Comparison of ENCODE assay signal across 8 mouse cellular contexts in the genomic region with DNA sequence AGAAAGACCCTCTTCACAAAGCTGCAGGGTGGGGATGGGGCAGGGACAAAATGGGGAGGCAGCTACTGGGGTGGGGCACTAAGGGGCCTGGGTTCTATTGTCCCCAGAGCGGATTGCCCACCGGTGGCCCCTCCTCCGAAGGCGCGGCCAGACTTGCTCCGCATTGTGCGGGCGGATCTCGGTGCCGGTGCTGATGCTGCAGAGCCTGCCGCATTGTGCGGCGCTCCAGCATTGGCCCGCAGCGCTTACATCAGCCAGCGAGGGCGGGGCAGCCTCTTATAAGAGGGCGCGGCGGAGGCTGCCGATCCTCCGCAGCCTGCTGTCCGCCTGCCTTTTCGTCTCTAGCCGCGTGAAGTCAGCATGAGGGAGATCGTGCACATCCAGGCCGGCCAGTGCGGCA. TPM values are rescaled to one million over a fixed set of nuclear protein-coding genes. Genes with fewer than 3 reads are reported as not detected.
DNase-seq lines count a peak whose midpoint lies in the region; ATAC-seq and TF ChIP-seq lines count a peak whose summit lies in the region.

TSS of gene Tubb3 (plus strand) at position 179 of the 400 bp plus-strand sequence.

- no peak for TF ChIP-seq CTCF in thymus, adult 2 months (IDR thresholded peaks at IDR 0.05; ENCODE audit: borderline replicate concordance, control insufficient read depth, extremely low read depth, insufficient read depth, low read length, poor library complexity)

- H3K27ac ChIP-seq in thymus, adult 2 months (ENCODE audit: control insufficient read depth, insufficient read depth, low read length) = no peak within 1 kb of the TSS
- H3K27ac ChIP-seq in forebrain, embryonic 12.5 days = peak within 1 kb of the TSS; percentile 96
- peak within 1 kb of the TSS; percentile 93 for H3K27ac ChIP-seq in hindbrain, embryonic 15.5 days (replicated peaks)
- H3K27ac ChIP-seq in midbrain, embryonic 14.5 days (replicated peaks; ENCODE audit: low read depth, low read length) = peak within 1 kb of the TSS; percentile 99
- H3K27ac ChIP-seq in stomach, embryonic 16.5 days (ENCODE audit: low read length) = no peak within 1 kb of the TSS

- H3K4me3 ChIP-seq in thymus, adult 2 months (ENCODE audit: control insufficient read depth, insufficient read depth, low read length) = peak within 1 kb of the TSS; percentile 53
- H3K4me3 ChIP-seq in forebrain, embryonic 12.5 days (replicated peaks) = peak within 1 kb of the TSS; percentile 86
- peak within 1 kb of the TSS; percentile 53 for H3K4me3 ChIP-seq in hindbrain, embryonic 15.5 days
- peak within 1 kb of the TSS; percentile 98 for H3K4me3 ChIP-seq in midbrain, embryonic 14.5 days (replicated peaks; ENCODE audit: low read depth, low read length)
- peak within 1 kb of the TSS; percentile 31 for H3K4me3 ChIP-seq in stomach, embryonic 16.5 days (replicated peaks; ENCODE audit: low read length)

- H3K9me3 ChIP-seq in forebrain, embryonic 12.5 days = no peaks in the 10 kb centered on the region
- no peaks in the 10 kb centered on the region for H3K9me3 ChIP-seq in hindbrain, embryonic 15.5 days
- H3K9me3 ChIP-seq in midbrain, embryonic 14.5 days (ENCODE audit: control insufficient read depth, low read length) = no peaks in the 10 kb centered on the region
- no peaks in the 10 kb centered on the region for H3K9me3 ChIP-seq in stomach, embryonic 16.5 days (replicated peaks; ENCODE audit: control insufficient read depth, low read length)

- H3K27me3 ChIP-seq in thymus, adult 2 months (ENCODE audit: control insufficient read depth, insufficient read depth, low read length) = peaks cover 3% of the 10 kb centered on the region; the same call in 1 of the 2 replicates
- H3K27me3 ChIP-seq in forebrain, embryonic 12.5 days = 0 out of 2 replicates have a peak, but pooled peaks cover 8% of the 10 kb centered on the region
- H3K27me3 ChIP-seq in hindbrain, embryonic 15.5 days = no peaks in the 10 kb centered on the region
- H3K27me3 ChIP-seq in midbrain, embryonic 14.5 days (ENCODE audit: control insufficient read depth, insufficient read depth, low read length) = no peaks in the 10 kb centered on the region
- H3K27me3 ChIP-seq in stomach, embryonic 16.5 days (ENCODE audit: control insufficient read depth, insufficient read depth, low read length) = peaks cover 62% of the 10 kb centered on the region

- H3K36me3 ChIP-seq in thymus, adult 2 months (ENCODE audit: control insufficient read depth, insufficient read depth, low read length) = no peaks in the 10 kb centered on the region
- H3K36me3 ChIP-seq in forebrain, embryonic 12.5 days (replicated peaks) = no peaks in the 10 kb centered on the region
- no peaks in the 10 kb centered on the region for H3K36me3 ChIP-seq in hindbrain, embryonic 15.5 days
- 0 out of 2 replicates have a peak, but pooled peaks cover 4% of the 10 kb centered on the region for H3K36me3 ChIP-seq in midbrain, embryonic 14.5 days (ENCODE audit: control insufficient read depth, insufficient read depth, low read length)
- no peaks in the 10 kb centered on the region for H3K36me3 ChIP-seq in stomach, embryonic 16.5 days (ENCODE audit: control insufficient read depth, insufficient read depth, low read length)

- H3K4me2 ChIP-seq in forebrain, embryonic 12.5 days = peak within 1 kb of the TSS; percentile 72
- peak within 1 kb of the TSS; percentile 88 for H3K4me2 ChIP-seq in hindbrain, embryonic 15.5 days
- peak within 1 kb of the TSS; percentile 95 for H3K4me2 ChIP-seq in midbrain, embryonic 14.5 days (ENCODE audit: low read length)
- H3K4me2 ChIP-seq in stomach, embryonic 16.5 days (ENCODE audit: low read depth, low read length) = peak within 1 kb of the TSS; percentile 49

- DNase-seq in thymus, adult 2 months = no peak
- no peak for DNase-seq in thymus, adult 18-20 months
- DNase-seq in left cerebral cortex, adult 9 months (ENCODE audit: low spot score in 2 of 2) = peak; percentile 82 to 93
- DNase-seq in midbrain, embryonic 14.5 days = peak; percentile 98

- peak within 1 kb of the TSS; percentile 96 for H3K9ac ChIP-seq in forebrain, embryonic 12.5 days
- peak within 1 kb of the TSS; percentile 78 for H3K9ac ChIP-seq in hindbrain, embryonic 15.5 days
- peak within 1 kb of the TSS; percentile 100 for H3K9ac ChIP-seq in midbrain, embryonic 14.5 days (replicated peaks; ENCODE audit: low read length)
- no peak within 1 kb of the TSS for H3K9ac ChIP-seq in stomach, embryonic 16.5 days (ENCODE audit: low read length)

- WGBS in thymus, adult 2 months = 1% methylated on average over 29 of the region's 29 CpGs
- WGBS in forebrain, embryonic 12.5 days = under 1% methylated on average over 29 of the region's 29 CpGs
- under 1% methylated on average over 29 of the region's 29 CpGs for WGBS in hindbrain, embryonic 15.5 days
- under 1% methylated on average over 29 of the region's 29 CpGs for WGBS in midbrain, embryonic 14.5 days
- WGBS in stomach, embryonic 16.5 days = 1% methylated on average over 29 of the region's 29 CpGs

- peak; percentile 74 for ATAC-seq in cerebellum, adult (ENCODE audit: insufficient number of reproducible peaks, low FRiP score, low TSS enrichment)
- peak; percentile 90 for ATAC-seq in forebrain, embryonic 12.5 days (ENCODE audit: low FRiP score)
- ATAC-seq in hindbrain, embryonic 15.5 days (ENCODE audit: low FRiP score, low read depth) = peak; percentile 93
- peak; percentile 90 for ATAC-seq in midbrain, embryonic 14.5 days (ENCODE audit: low FRiP score, low TSS enrichment)
- ATAC-seq in stomach, embryonic 16.5 days (ENCODE audit: insufficient read depth, low FRiP score) = peak; percentile 80

- no peak for TF ChIP-seq POLR2A in thymus, adult 2 months (IDR thresholded peaks at IDR 0.05; ENCODE audit: control insufficient read depth, extremely low read depth, insufficient read depth, low read length, poor library complexity)

- peaks cover 70% of the 10 kb centered on the region for H3K4me1 ChIP-seq in thymus, adult 2 months (replicated peaks; ENCODE audit: control insufficient read depth, insufficient read depth, low read length)
- peaks cover 46% of the 10 kb centered on the region for H3K4me1 ChIP-seq in forebrain, embryonic 12.5 days
- H3K4me1 ChIP-seq in hindbrain, embryonic 15.5 days (replicated peaks) = peaks cover 36% of the 10 kb centered on the region
- peaks cover 31% of the 10 kb centered on the region for H3K4me1 ChIP-seq in midbrain, embryonic 14.5 days (ENCODE audit: control insufficient read depth, insufficient read depth, low read length)
- H3K4me1 ChIP-seq in stomach, embryonic 16.5 days (ENCODE audit: control insufficient read depth, insufficient read depth, low read length) = peaks cover 7% of the 10 kb centered on the region

RNA-seq across cellular contexts. Expression of gene Tubb3, which starts in this region (rescaled TPM):
- polyA plus RNA-seq in thymus, adult 2 months (2012; rRNA removed) = 19.4 and 31.5 TPM in 2 replicates
- 827 and 897 TPM in 2 replicates for polyA plus RNA-seq in forebrain, embryonic 12.5 days (2016; fragmentation: Nextera tagmentation; extraction: Ambion mirVana)
- 1,757 and 1,788 TPM in 2 replicates for polyA plus RNA-seq in hindbrain, embryonic 15.5 days (2015; fragmentation: Nextera tagmentation; extraction: Ambion mirVana)
- polyA plus RNA-seq in midbrain, embryonic 14.5 days (2014; fragmentation: Nextera tagmentation; extraction: Ambion mirVana) = 2,028 and 2,035 TPM in 2 replicates
- polyA plus RNA-seq in stomach, embryonic 16.5 days (2015; fragmentation: Nextera tagmentation; extraction: Ambion mirVana) = 46.7 and 50.2 TPM in 2 replicates

Comparison
In these comparisons a context has a peak if more than half of its experiments do, and no peak if none do; other contexts are left out.
1. RNA of gene Tubb3 (polyA plus RNA-seq): 2,028 to 2,035 TPM in midbrain, embryonic 14.5 days, 1,757 to 1,788 TPM in hindbrain, embryonic 15.5 days and 827 to 897 TPM in forebrain, embryonic 12.5 days; 46.7 to 50.2 TPM in stomach, embryonic 16.5 days and 19.4 to 31.5 TPM in thymus, adult 2 months; every median in the first group is over 10 times any median in the second.
2. DNase-seq: peak in left cerebral cortex, adult 9 months (2 of 2) and midbrain, embryonic 14.5 days (single experiment); none in thymus, adult 2 months (single experiment) and thymus, adult 18-20 months (0 of 2).
3. H3K27ac ChIP-seq: peak in forebrain, embryonic 12.5 days (single experiment), hindbrain, embryonic 15.5 days (single experiment) and midbrain, embryonic 14.5 days (single experiment); none in thymus, adult 2 months (single experiment) and stomach, embryonic 16.5 days (single experiment).
4. H3K4me3 ChIP-seq: peak in every context shown above with its lines; median percentile 98 in midbrain, embryonic 14.5 days; 86 in forebrain, embryonic 12.5 days; 53 in thymus, adult 2 months; 53 in hindbrain, embryonic 15.5 days; 31 in stomach, embryonic 16.5 days.
5. Peak in every context shown above with its lines, with median percentiles within 50 percentile points of each other: ATAC-seq and H3K4me2 ChIP-seq.